Mouse (Mus musculus) adrenal gland, postnatal 25 days (tissue): ENCODE measurements around the gene Cct7. TPM values are rescaled to one million over a fixed set of nuclear protein-coding genes. Genes with fewer than 3 reads are reported as not detected.

Experiments
- DNase-seq: peaks from one replicate; pipeline ENCODE4 v3.0.0; 2021; ENCODE audit warnings: mixed read lengths
- total RNA-seq: library from RNA; stranded (reverse); gene quantifications from 2 replicates; pipeline ENCODE4 v1.2.3, GENCODE M21; 2021

Cct7 gene
- total RNA-seq, 1 experiment from 2014 or later: 245 TPM

DNA sequence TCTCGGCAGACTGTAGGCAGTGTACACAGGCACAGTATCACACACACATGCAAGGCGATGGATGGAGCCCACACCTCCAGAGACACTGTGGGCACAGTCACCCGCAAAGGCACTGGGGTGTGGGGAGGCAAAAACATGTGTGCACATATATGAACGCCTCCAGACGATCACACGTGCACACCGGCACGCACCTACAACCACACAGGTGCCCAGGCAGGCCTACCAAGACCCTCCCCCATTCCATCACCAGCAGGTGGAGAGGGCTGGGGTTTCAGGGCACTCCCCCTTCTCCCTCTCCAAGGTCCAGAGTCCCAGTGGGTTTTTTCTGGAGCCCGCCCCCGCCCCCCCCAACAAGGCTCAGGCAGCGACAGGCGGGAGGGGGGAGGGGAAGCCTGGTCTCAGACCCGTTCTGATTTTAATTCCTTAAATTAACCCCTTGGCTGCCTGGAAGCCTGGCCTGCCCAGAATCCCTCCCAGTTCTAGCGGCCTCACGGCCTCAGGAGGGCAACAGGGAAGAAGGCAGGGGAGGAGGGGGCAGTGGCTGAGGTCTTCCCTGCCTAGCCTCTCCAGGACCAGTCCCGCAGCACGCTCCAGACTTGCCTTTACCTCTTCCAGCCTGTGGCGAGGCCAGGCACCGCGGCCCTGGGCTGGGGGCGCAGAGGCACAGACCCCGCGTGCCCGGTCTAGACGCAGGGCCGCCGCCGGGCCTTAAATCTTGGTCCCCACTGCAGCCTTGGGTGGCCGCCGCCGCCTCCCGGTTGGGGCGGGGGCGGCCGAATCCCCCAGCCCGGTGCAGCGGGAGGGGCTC is 51.0 kb downstream of the Cct7 start:
- no peak for DNase-seq

DNA sequence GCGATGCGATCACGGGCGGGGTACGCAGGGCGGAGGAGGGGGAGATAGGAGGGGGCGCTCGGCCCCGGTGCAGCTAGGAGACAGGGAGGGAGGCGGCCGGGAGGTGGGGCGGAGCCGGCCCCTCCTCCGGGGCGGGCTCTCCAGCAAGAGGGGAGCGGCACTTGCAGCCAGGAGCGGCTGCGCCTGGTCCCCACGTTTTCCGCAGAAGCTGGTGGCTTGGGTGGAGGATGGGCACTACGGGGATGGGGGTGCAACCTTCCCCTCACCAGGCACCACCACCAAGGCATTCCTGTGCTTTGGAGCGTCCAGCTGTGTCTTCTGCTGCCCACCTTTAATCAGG is 51.6 kb downstream of the Cct7 start, which contains the start of gene Fbxo41:
TSS of gene Fbxo41 (minus strand) at position 84 of the 340 bp plus-strand sequence.
- DNase-seq: peak; percentile 44

DNA sequence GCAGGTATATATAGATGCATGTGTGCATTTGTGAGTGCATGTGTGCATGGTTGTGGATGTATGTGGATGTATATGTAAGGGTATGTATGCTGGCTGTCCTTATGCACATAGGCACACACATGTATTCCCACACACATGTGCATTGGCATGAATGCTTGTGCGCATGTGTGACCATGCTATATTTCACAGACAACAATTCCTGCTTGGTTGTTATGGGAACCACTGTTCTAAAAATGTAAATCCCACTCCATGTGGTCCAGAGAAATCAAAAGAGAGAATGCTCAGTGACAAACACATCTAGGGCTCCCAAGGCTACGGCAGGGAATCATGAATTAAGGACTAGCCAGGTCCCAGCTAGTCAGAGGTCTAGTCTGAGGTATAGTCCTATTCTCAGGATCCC is 53.6 kb downstream of the Cct7 start:
- no peak for DNase-seq

DNA sequence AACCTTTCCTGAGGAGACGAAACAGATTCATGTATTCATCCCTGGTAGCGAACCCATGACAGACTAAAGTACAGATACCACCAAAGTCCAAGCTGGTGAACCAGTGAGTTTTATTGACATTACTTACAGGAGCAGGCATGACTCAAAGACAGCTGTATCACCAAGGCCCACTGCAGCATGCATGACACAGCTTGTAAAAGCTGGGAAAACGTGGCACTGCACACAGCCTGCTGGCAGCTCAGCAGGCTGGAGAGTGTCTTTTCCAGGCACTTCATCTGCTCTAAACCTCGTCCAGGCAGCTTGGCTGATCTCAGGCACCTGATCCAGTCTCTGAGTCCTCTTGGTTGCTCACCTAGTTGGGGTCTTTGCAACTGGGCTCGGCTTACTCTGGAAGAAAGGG is 57.3 kb downstream of the Cct7 start:
- DNase-seq: no peak

DNA sequence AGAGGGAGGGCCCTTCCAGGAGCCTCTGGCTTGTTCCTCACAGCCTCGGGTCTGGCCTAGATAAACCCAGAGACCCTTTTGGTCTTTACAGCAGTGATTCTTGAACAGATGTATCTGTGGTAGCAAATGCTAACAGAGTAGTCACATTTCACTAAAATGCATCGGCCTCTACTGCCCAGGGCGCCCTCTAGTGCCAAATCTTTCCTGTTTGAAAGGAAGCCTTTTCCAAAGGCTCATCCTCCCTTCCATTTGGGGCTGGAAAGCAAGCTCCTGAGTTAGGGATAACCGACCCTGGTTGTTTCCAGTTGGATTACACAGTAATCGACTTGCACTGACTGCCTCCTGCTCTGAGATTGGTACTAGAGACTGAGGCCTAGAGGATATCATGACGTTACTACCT is 59.2 kb downstream of the Cct7 start:
- DNase-seq: peak; percentile 65

DNA sequence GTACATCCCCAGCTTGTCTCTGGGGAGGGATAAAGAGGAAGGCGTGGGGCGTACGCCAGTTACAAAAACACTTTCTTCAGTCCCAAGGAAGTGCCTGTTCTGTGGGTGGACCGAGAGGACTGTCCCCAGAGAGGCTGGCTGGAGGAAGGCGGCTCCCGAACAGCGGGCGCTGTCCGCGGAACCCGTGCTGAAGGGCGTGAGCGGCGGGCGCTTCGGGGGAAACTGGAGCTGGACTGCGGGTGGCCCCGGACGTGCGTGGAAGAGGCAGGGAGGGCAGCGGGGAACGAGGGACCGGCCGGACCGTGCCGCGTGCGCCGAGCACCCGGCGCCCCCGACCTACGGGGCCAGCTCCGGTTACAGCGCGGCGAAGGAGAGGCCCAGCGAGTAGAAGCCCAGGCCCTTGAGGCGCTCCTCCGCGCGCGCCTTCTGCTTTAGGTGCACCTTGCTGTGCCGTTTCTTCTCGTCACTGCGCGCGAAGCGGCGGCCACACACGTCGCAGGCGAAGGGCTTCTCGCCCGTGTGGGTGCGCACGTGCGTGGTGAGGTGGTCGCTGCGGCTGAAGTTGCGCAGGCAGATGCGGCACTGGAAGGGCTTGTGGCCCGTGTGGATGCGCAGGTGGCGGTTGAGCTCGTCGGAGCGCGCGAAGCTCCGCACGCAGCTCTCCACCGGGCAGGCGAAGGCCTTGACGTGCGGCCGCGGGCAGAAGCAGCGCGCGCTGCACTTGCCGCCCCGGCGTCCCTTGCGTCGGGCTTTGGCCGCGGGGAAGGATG is 60.2 kb downstream of the Cct7 start:
- peak; percentile 72 for DNase-seq

DNA sequence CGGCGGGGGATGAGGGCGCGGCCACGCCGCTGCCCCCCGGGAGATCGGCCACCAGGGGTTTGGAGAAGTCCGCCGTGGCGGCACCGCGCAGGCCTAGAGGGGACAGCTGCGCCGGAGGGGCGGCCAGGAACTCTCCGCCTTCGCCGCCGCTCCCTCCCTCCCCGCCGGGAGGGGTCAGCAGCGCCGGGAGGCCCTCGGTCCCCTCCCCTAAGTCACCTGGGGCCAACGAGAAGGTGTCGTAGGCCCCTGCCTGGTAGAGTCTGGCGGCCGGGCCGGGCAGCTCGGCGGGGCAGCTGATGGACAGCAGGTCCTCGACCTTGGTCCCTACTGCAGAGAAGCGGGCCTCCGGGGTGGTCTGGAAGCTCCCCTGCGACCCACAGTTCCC is 60.7 kb downstream of the Cct7 start:
- DNase-seq: no peak

DNA sequence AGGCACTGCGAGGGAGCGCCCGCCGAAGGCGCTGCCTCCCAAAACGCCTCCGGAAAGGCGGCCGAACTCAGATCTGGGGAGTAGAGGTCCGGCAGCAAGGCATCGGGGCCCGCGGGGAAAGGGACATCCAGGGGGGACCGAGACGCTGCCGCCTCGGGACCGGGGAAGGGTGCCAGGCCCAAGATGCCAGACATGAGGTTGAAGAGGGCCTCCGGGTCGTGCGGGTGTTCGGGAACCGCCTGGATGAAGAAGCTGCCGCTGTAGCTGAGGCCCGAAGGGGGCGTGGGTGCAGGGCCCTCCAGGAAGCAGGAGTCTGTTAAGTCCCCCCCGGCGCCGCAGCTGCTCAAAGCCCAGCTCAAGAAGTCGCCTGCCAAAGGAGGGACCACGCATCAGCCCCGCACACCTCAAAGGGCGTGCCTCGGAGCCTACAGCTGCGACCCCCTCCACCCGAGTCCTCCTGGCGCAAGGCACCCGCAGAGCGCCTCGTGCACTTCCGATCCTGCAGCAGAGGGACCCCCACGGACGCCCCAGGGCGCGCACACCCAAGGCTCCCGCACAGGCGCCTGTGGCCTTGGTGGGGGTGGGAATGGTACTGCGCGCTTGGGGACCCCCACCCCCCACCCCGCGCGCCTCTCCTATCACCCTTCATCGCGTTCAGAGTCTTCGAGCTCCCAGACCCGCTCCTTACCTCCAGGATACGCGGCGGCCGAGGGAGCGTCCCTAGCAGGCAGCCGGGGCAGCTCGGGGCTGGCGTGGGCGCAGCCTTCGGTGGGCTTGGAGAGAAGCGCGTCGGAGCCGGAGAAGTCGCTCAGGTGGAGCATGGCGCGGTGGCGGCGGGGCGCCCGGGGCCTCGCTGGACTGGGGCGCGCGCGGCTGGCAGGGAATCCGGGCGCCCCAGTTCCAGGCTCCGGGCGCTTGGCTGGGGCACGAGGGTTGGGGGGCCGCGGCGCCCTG is 61.5 kb downstream of the Cct7 start:
- DNase-seq: no peak

DNA sequence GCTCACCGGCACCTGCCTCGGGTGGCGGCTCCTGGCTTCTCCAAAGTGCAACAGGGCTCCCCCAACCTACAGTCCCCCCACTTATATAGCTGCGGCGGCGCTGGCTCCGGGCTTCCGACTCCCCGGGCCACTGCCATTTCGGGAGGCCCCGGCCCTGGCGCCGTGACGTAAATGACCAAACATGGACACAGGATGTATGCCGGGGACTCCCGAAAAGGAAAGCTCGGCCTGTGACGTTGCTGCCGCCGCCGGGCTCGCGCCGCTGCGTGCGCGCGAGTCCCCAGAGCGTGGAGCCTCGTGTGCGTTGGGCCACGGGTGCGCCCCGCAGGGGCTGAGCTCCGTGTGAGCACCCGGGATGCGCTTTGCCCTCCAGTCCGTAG is 62.2 kb downstream of the Cct7 start, which contains the start of gene Egr4:
TSS of gene Egr4 (minus strand) at position 59 of the 380 bp plus-strand sequence.
- peak; percentile 50 for DNase-seq

DNA sequence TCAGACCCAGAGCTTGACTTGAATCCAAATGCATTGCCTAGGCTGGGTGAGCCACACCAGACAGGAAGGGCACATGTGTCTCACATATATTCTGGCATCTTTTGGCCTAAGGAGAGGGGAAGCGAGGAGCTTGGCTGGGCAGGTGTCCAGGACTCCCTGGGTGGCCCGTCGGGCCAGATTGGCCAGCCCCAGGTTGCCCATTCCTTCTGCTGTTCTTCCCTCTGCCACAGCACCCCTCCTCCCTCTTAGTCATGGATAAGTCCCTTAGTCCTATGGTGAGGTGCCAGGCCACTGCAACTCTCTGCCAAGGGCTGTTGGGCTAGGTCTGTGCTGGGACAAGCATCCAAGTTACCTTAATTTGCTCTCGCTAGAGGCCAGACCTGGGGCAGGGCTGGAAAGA is 64.6 kb downstream of the Cct7 start:
- peak; percentile 31 for DNase-seq

Other genes starting within 250 kb of the Cct7 start
- 19.8 and 23.0 TPM in 2 replicates for gene Sfxn5, start 118.1 kb upstream of the Cct7 start, total RNA-seq
- 27.7 and 38.8 TPM in 2 replicates for gene Rab11fip5, start 76.9 kb upstream of the Cct7 start, total RNA-seq
- gene Noto, start 27.6 kb upstream of the Cct7 start, total RNA-seq: not detected in 2 replicates
- 28.8 and 29.4 TPM in 2 replicates for gene Smyd5, start 19.5 kb upstream of the Cct7 start, total RNA-seq
- 16.8 and 19.2 TPM in 2 replicates for gene Pradc1, start 456 bp downstream of the Cct7 start, total RNA-seq
- gene Fbxo41, start 51.5 kb downstream of the Cct7 start, total RNA-seq: 0.67 and 1.2 TPM in 2 replicates
- gene Egr4, start 62.1 kb downstream of the Cct7 start, total RNA-seq: not detected in 2 replicates
- gene Alms1, start 136.0 kb downstream of the Cct7 start, total RNA-seq: 12.8 and 13.4 TPM in 2 replicates